Mouse (Mus musculus): Measurements from ENCODE around the gene Hs6st1. TPM values are rescaled to one million over a fixed set of nuclear protein-coding genes. Genes with fewer than 3 reads are reported as not detected.
A peak's percentile ranks its signal among the peaks of the same experiment; 100 is the strongest.

Hs6st1 gene
- polyA plus RNA-seq, 1 experiment = 10.2 TPM

DNA sequence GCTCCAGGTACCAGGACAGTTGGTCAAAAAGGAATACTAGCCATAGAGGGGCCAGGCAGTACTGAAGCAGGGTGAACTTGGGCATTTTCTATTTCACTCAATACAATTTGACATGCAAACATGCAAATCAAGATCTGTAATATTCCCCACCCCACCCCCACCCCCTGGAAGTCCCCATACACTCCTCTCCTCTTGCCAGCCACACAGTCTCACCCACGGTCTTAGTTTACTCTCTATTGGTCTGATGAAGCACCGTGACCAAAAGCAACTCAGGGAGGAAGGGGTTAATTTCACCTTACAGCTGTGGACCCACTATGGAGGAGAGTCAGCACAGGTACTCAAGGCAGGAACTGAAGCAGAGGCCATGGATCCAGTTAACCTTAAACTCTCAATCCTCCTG, 14.6 kb upstream of the Hs6st1 start:
- Histone ChIP-seq H3K27me3 (replicated peaks) (peaks cover 12% of the 10 kb centered on the region), H3K9me3 (0 out of 2 replicates have a peak, but pooled peaks cover 4% of the 10 kb centered on the region), H3K4me1 (peaks cover 20% of the 10 kb centered on the region), H3K36me3 (replicated peaks; ENCODE audit: low read length) (no peaks in the 10 kb centered on the region), H3K4me3 (replicated peaks) (no peak overlapping the region)
- TF ChIP-seq FLI1 (IDR thresholded peaks at IDR 0.05; ENCODE audit: low read length) (no peak), GATA1 (IDR thresholded peaks at IDR 0.05; ENCODE audit: borderline replicate concordance, low read length) (no peak)

- TF ChIP-seq FLI1 (IDR thresholded peaks at IDR 0.05; ENCODE audit: low read length) (no peak), GATA1 (IDR thresholded peaks at IDR 0.05; ENCODE audit: borderline replicate concordance, low read length) (no peak)
- Histone ChIP-seq H3K36me3 (replicated peaks; ENCODE audit: low read length) (no peaks in the 10 kb centered on the region), H3K9me3 (0 out of 2 replicates have a peak, but pooled peaks cover 4% of the 10 kb centered on the region), H3K4me3 (replicated peaks) (no peak overlapping the region), H3K27me3 (replicated peaks) (peaks cover 17% of the 10 kb centered on the region), H3K4me1 (peaks cover 20% of the 10 kb centered on the region)
Measured at GRCm38 (mm10) chr1:36054182-36054966, 13.8 kb upstream of the Hs6st1 start.

DNA sequence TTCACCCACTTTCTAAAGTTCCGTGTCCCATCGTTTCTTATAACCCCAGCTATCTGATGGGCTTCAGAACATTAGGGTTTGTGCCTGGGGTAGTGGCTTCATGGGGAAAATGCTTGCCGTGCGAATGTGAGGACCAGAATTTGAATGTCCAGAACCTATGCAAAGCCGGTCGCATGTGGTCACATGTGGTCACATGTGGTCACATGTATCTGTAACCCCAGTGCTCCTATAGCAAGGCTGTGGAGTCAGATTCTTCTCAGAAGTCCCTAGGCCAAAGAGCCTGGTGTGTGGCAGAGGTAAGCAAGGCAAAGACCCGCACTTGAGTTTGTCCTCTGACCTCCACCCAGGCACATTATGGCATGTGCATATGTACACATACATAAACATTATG, 13.2 kb upstream of the Hs6st1 start:
- peaks cover 23% of the 10 kb centered on the region for H3K4me1 ChIP-seq
- H3K9me3 ChIP-seq = 0 out of 2 replicates have a peak, but pooled peaks cover 4% of the 10 kb centered on the region
- H3K36me3 ChIP-seq (replicated peaks; ENCODE audit: low read length) = no peaks in the 10 kb centered on the region
- H3K4me3 ChIP-seq (replicated peaks) = no peak overlapping the region
- TF ChIP-seq FLI1 (IDR thresholded peaks at IDR 0.05; ENCODE audit: low read length) = no peak
- H3K27me3 ChIP-seq (replicated peaks) = peaks cover 16% of the 10 kb centered on the region

DNA sequence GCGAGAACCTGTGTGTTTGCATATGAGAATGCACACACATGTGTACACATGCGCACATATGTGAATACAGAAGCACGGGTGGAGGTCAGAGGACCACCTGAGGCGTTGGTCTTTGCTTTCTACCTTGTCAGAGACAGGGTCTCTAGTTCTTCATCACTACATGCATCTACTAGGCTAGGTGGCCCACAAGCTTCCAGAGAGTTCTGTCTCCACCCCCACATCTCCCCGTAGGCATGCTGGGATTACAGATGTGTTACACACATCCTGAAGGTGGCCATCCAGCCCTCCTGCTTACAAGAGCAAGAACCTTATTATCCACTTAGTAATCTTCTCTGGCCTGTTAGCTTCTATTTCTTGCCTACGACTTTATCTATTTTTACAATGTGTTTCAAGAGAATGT, 8.8 kb upstream of the Hs6st1 start:
- no peaks in the 10 kb centered on the region for H3K36me3 ChIP-seq (replicated peaks; ENCODE audit: low read length)
- TF ChIP-seq GATA1 (IDR thresholded peaks at IDR 0.05; ENCODE audit: borderline replicate concordance, low read length) = no peak
- no peak for TF ChIP-seq FLI1 (IDR thresholded peaks at IDR 0.05; ENCODE audit: low read length)
- H3K4me3 ChIP-seq (replicated peaks) = no peak overlapping the region
- H3K9me3 ChIP-seq = no peaks in the 10 kb centered on the region
- H3K27me3 ChIP-seq (replicated peaks) = peaks cover 42% of the 10 kb centered on the region
- peaks cover 44% of the 10 kb centered on the region for H3K4me1 ChIP-seq

GRCm38 (mm10) chr1:36059959-36060953, 7.9 kb upstream of the Hs6st1 start:
- peaks cover 45% of the 10 kb centered on the region for H3K4me1 ChIP-seq
- H3K36me3 ChIP-seq (replicated peaks; ENCODE audit: low read length) = no peaks in the 10 kb centered on the region
- no peak overlapping the region for H3K4me3 ChIP-seq (replicated peaks)
- TF ChIP-seq FLI1 (IDR thresholded peaks at IDR 0.05; ENCODE audit: low read length) (no peak), GATA1 (IDR thresholded peaks at IDR 0.05; ENCODE audit: borderline replicate concordance, low read length) (no peak)
- H3K27me3 ChIP-seq (replicated peaks) = peaks cover 42% of the 10 kb centered on the region
- H3K9me3 ChIP-seq = no peaks in the 10 kb centered on the region

DNA sequence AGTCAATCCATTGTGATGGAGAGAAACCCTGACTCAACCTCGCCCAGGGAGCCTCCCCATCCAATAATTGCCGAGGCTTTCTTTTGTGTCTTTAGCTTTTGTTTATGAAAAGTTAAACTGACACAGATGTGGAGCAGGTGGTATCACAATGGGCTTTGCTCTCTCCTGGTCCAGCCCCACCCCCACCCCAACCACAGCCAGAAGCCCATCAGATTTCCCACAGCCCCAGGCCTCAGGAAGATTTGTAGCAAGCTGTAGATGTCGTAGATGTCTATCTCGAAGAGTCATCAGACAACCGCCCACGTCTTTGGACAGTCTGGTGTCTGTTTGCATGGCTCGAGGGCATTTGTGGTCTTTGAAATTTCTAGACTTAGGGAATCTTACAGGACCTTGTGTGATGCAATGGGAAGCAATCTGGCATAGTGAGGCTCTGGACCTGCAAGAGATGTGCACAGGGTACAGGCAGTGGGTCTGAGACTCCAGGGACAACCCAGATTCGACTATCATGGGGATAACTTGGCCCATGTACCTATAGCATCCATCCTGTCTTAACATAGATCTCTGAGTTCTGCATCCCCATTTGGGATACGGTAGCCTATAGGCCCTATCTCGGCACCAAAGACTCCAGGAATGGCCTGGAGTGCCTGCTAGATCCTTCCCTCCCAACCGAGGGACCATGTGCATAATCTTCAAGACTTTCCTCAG, 6.8 kb upstream of the Hs6st1 start:
- TF ChIP-seq FLI1 (IDR thresholded peaks at IDR 0.05; ENCODE audit: low read length) (no peak), GATA1 (IDR thresholded peaks at IDR 0.05; ENCODE audit: borderline replicate concordance, low read length) (no peak)
- H3K4me3 ChIP-seq (replicated peaks) = no peak overlapping the region
- H3K4me1 ChIP-seq = peaks cover 56% of the 10 kb centered on the region
- peaks cover 42% of the 10 kb centered on the region for H3K27me3 ChIP-seq (replicated peaks)
- no peaks in the 10 kb centered on the region for H3K9me3 ChIP-seq
- H3K36me3 ChIP-seq (replicated peaks; ENCODE audit: low read length) = no peaks in the 10 kb centered on the region

DNA sequence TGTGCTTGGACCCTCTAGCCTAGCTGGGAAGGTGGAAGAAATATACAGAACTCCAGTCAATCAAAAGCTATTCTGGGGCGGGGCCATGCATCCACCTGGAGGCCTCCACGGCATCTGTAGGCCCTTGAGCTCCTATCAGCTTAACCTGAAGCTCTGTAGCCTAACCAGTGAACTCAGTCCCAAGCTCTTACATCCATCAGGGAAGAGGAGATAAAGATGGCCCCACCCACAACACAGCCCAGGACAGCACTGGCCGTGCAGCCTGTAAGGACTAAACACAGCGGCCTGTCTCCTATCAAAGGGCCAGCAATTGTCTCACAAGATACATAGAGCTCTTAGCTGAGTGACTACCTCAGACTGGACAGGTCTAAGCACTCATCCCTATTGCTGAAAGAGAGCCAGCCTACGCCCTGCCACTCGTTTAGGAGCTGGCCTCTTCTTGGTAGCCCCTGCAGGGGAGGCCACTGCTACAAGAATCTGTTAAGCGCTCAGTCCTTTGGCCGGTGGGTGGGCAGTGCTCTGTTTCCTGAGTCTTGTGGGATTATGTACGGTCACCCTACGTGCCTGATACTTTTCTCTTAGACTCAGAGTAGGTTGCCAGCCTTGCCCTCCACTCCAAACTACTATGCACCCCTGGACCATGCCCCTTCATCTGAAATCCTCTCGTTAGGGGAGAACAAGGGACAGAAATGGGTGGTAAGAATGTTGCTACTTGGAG, 6.0 kb upstream of the Hs6st1 start:
- H3K36me3 ChIP-seq (replicated peaks; ENCODE audit: low read length) = no peaks in the 10 kb centered on the region
- TF ChIP-seq FLI1 (IDR thresholded peaks at IDR 0.05; ENCODE audit: low read length) (no peak), GATA1 (IDR thresholded peaks at IDR 0.05; ENCODE audit: borderline replicate concordance, low read length) (no peak)
- no peak overlapping the region for H3K4me3 ChIP-seq (replicated peaks)
- peaks cover 42% of the 10 kb centered on the region for H3K27me3 ChIP-seq (replicated peaks)
- H3K9me3 ChIP-seq = no peaks in the 10 kb centered on the region
- peaks cover 65% of the 10 kb centered on the region for H3K4me1 ChIP-seq

DNA sequence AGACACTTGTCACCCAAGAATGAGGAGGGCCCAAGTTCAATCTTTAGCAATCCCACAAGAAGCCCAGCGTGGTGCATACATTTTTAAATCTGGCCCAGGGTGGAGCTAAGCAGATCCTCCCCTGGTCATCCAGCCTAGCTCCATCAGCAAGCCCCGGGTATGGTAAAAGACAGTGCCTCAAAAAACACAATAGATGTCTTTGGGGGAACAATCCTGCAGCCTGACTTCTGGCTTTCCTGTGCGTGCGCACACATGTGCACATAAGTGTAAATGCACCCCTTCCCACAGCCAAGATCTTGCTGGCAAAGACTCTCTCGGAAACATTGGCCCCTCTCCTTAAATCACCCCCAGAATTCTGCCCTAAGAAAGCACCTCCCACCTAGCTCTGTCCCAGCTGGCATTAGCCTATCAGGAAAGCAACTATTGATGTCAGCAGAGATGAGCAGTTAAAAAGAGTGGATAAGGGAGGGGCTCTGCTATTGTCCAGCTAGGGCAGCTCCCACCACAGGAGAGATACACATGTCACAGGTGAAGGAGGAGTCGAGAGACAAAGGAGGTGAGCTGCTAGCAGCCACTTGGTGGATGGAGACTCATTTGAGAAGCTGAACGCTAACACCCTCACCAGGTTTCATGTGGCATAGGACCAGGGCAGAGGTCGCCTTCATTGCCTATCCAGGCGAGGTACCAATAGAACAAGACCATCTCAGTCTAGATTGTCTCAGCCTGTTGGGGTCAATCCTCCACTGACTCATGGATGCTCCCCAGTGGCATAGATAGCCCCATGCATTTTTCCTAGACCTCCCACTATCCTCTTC, 5.2 kb upstream of the Hs6st1 start:
- no peaks in the 10 kb centered on the region for H3K9me3 ChIP-seq
- H3K4me1 ChIP-seq = peaks cover 73% of the 10 kb centered on the region
- peaks cover 42% of the 10 kb centered on the region for H3K27me3 ChIP-seq (replicated peaks)

More for the DNA sequence above, 5.2 kb upstream of the Hs6st1 start:
- peak overlapping the region; percentile 28 for H3K4me3 ChIP-seq (replicated peaks)
- no peaks in the 10 kb centered on the region for H3K36me3 ChIP-seq (replicated peaks; ENCODE audit: low read length)
- no peak for TF ChIP-seq GATA1 (IDR thresholded peaks at IDR 0.05; ENCODE audit: borderline replicate concordance, low read length)
- TF ChIP-seq FLI1 (IDR thresholded peaks at IDR 0.05; ENCODE audit: low read length) = no peak

Measured in megakaryocyte, embryonic 14.5 days (primary cell).